Mouse (Mus musculus) heart, embryonic 14.5 days (tissue): Measurements from ENCODE around the gene Pdss2. TPM values are rescaled to one million over a fixed set of nuclear protein-coding genes. Genes with fewer than 3 reads are reported as not detected.

Experiments
- ATAC-seq: fragments of 200-750 bp; cut with Nextera tagmentation; 2 replicates; pipeline ENCODE4 v1.8.0; 2017; ENCODE audit warnings: low read depth, moderate TSS enrichment; ENCODE audit not compliant: insufficient number of reproducible peaks, insufficient read depth, low FRiP score
- H3K27ac ChIP-seq, 2 experiments: fragments of 200-500 bp in 1 of 2; fragments of 300-500 bp in 1 of 2; sonication (generic) in 1 of 2; replicated peaks in 1 of 2; 2 replicates each; pipeline ENCODE4 v1.5.1; 2012 to 2014; ENCODE audit warnings: low read depth in 2 of 2, low read length in 2 of 2, control low read depth in 1 of 2, mild to moderate bottlenecking in 1 of 2, mixed read lengths in 1 of 2; ENCODE audit not compliant: control insufficient read depth in 1 of 2, insufficient read depth in 1 of 2
- H3K27me3 ChIP-seq: fragments of 300-500 bp; sonication (generic); 2 replicates; pipeline ENCODE4 v1.6.1; 2014; ENCODE audit warnings: mild to moderate bottlenecking, low read length, control low read depth; ENCODE audit not compliant: control insufficient read depth, insufficient read depth
- H3K36me3 ChIP-seq: fragments of 300-500 bp; sonication (generic); 2 replicates; pipeline ENCODE4 v1.6.1; 2014; ENCODE audit warnings: mild to moderate bottlenecking, control low read depth, low read length, mixed read lengths; ENCODE audit not compliant: control insufficient read depth, insufficient read depth
- H3K4me1 ChIP-seq, 2 experiments: fragments of 200-500 bp in 1 of 2; fragments of 300-500 bp in 1 of 2; sonication (generic) in 1 of 2; 2 replicates each; pipeline ENCODE4 v1.6.1; 2012 to 2014; ENCODE audit warnings: low read length in 2 of 2, control low read depth in 1 of 2, mixed read lengths in 1 of 2; ENCODE audit not compliant: control insufficient read depth in 2 of 2, insufficient read depth in 2 of 2
- H3K4me2 ChIP-seq: fragments of 300-500 bp; sonication (generic); 2 replicates; pipeline ENCODE4 v1.6.1; 2014; ENCODE audit warnings: mild to moderate bottlenecking, low read length
- H3K4me3 ChIP-seq, 2 experiments: fragments of 200-500 bp in 1 of 2; fragments of 300-500 bp in 1 of 2; sonication (generic) in 1 of 2; 2 replicates each; pipeline ENCODE4 v1.5.1; 2012 to 2014; ENCODE audit warnings: low read length in 2 of 2, mild to moderate bottlenecking in 2 of 2, control low read depth in 1 of 2, low read depth in 1 of 2, moderate library complexity in 1 of 2; ENCODE audit not compliant: control insufficient read depth in 1 of 2, insufficient read depth in 1 of 2
- H3K9ac ChIP-seq: fragments of 300-500 bp; sonication (generic); 2 replicates; pipeline ENCODE4 v1.6.1; 2014; ENCODE audit warnings: mild to moderate bottlenecking, low read length
- H3K9me3 ChIP-seq: fragments of 300-500 bp; sonication (generic); 2 replicates; pipeline ENCODE4 v1.6.1; 2016; ENCODE audit warnings: low read length, control low read depth; ENCODE audit not compliant: control insufficient read depth
- WGBS: fragments of 180-500 bp; shearing (Covaris S2); extraction: QIAGEN DNeasy Blood & Tissue Kit; methylation state at CpG from one replicate; pipeline ENCODE4 v1.1.7; 2014; 5-methylcytosine and 5-hydroxymethylcytosine counted together
- polyA plus RNA-seq: library from polyadenylated mRNA; unstranded; fragments of >200 nt; fragmentation: Nextera tagmentation; extraction: Ambion mirVana; gene quantifications from 2 replicates; pipeline ENCODE4 v1.2.1, GENCODE M21; 2014

The Pdss2 gene
- polyA plus RNA-seq, 1 experiment from 2014 or later: 11.1 TPM

DNA sequence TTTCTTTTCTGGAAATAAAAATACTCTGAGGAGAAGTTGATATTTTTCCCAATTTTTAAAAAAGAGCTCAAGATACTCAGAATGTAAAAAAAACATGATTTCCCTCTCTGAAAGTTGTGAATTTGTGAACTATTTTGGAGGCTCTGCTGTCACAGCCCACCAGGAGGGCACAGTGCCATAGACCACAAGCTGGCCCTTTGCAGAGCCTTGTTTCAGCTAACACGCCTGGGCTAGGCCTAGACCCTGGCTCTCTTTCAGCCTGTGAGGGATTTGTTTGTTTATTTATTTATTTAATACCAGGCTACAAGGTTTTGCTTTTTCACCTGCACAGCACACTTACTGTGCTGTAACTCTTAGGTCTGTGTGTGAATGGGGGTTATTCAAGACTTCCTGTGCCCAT, 64.3 kb downstream of the Pdss2 start:
- Histone ChIP-seq H3K4me2 (no peak overlapping the region), H3K27me3 (no peaks in the 10 kb centered on the region), H3K4me3 (no peak overlapping the region), H3K27ac (no peak overlapping the region), H3K36me3 (no peaks in the 10 kb centered on the region), H3K9me3 (no peaks in the 10 kb centered on the region), H3K4me1 (peaks cover 3 to 4% of the 10 kb centered on the region in 2 experiments; a peak in 2 of 4 replicates), H3K9ac (no peak overlapping the region)
- 88% methylated on average over 1 of the region's 1 CpGs for WGBS
- ATAC-seq: no peak

DNA sequence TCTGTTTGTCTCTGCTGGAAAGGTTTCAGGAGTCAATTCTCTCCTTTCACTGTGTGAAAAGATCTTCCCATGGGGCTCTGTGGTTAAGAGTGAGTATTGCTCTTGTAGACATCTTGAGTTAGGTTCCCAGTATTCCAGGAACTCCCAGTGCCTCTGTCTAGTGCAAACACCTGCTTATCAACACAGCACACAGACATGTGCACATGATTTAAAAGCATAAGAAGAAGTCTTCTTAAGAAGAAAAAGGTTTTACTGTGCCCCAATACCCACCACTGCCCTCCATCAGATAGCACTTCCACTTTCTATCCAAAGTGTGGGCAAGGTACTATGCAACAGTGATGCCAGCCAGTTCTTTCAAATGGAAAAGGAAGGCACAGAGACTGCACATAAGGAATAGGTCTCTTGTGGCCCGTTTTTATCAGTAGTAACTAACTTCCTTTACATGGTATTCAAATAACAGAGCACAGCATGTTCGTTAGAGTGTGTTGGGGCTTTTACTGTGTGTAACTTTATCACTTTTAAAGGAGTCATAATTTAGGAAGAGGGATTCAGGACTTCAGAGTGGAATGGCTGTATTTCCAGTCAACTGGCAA, 69.4 kb downstream of the Pdss2 start:
- Histone ChIP-seq H3K4me3 (no peak overlapping the region), H3K9ac (no peak overlapping the region), H3K36me3 (no peaks in the 10 kb centered on the region), H3K9me3 (no peaks in the 10 kb centered on the region), H3K4me1 (peaks cover 2 to 4% of the 10 kb centered on the region in 2 experiments; a peak in 2 of 4 replicates), H3K4me2 (no peak overlapping the region), H3K27ac (no peak overlapping the region), H3K27me3 (no peaks in the 10 kb centered on the region)
- 45% methylated on average over 2 of the region's 2 CpGs for WGBS
- no peak for ATAC-seq

DNA sequence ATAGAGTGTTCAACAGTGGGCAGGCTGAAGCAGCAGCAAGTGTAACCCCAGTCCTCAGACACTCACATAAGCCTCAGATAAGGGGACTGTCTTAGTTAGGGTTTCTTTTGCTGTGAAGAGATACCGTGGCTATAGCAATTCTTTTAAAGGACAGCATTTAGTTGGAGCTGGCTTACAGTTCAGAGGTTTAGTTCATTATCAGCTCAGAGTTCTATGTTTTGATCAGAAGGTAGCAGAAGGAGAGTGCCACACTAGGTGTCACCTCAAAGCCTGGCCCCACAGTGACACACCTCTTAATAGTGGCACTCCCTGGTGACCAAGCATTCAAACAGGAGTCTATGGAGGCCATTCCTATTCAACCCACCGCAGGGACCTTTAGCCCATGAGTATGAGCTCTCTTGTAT, 70.0 kb downstream of the Pdss2 start:
- ATAC-seq: no peak

DNA sequence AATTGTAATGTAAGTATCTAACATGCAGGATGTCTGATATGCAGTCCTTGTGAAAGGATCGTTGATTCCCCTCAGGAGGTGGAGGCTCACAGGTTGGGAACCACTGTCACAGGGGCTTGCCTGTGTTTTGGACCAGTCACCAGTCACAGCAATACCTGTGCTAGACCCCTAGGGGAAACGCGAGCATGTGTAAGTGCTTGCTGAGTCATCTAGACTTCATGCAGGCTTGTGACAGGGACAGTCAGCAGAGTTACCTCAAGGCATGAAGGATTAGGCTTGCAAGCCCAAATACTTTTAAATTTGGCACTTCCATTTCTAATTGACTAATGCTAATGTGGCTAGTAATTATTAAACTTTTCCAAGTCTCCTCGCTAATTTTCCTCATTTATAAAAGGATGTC, 71.2 kb downstream of the Pdss2 start:
- ATAC-seq: no peak
- Histone ChIP-seq H3K9me3 (no peaks in the 10 kb centered on the region), H3K9ac (no peak overlapping the region), H3K27ac (no peak overlapping the region), H3K36me3 (no peaks in the 10 kb centered on the region), H3K4me2 (no peak overlapping the region), H3K4me3 (no peak overlapping the region), H3K27me3 (no peaks in the 10 kb centered on the region), H3K4me1 (peaks cover 2 to 4% of the 10 kb centered on the region in 2 experiments; a peak in 2 of 4 replicates)
- 57% methylated on average over 4 of the region's 4 CpGs for whole genome bisulfite sequencing

More for the DNA sequence above, 70.0 kb downstream of the Pdss2 start:
- 62% methylated on average over 2 of the region's 2 CpGs for WGBS
- Histone ChIP-seq H3K9ac (no peak overlapping the region), H3K27ac (no peak overlapping the region), H3K9me3 (no peaks in the 10 kb centered on the region), H3K4me2 (no peak overlapping the region), H3K36me3 (no peaks in the 10 kb centered on the region), H3K4me3 (no peak overlapping the region), H3K4me1 (peaks cover 2 to 4% of the 10 kb centered on the region in 2 experiments; a peak in 2 of 4 replicates), H3K27me3 (no peaks in the 10 kb centered on the region)

DNA sequence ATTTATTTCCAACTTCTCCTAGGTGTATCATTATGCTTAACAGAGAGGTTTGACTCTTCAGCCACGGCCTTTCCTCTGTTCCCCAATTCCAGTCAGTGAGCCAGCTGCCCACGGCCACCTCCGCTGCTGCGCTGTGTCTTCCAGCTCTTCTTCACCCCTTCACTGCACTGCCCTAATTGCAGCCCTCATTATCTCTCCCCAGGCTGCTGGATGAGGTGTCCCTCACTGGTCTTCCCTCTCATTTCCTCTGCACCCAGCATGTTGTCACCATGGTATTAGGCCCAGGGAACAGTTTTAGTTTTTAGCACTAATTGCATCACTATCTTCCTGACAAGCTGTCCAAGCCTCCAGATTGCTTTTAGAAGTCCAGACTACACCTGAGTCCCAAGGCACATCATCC, 73.0 kb downstream of the Pdss2 start:
- Histone ChIP-seq H3K9ac (no peak overlapping the region), H3K27ac (no peak overlapping the region), H3K4me1 (no peaks in the 10 kb centered on the region; a peak in 1 of 4 replicates), H3K4me2 (no peak overlapping the region), H3K36me3 (no peaks in the 10 kb centered on the region), H3K4me3 (no peak overlapping the region), H3K27me3 (no peaks in the 10 kb centered on the region), H3K9me3 (no peaks in the 10 kb centered on the region)
- ATAC-seq: no peak
- WGBS: 80% methylated on average over 4 of the region's 4 CpGs

DNA sequence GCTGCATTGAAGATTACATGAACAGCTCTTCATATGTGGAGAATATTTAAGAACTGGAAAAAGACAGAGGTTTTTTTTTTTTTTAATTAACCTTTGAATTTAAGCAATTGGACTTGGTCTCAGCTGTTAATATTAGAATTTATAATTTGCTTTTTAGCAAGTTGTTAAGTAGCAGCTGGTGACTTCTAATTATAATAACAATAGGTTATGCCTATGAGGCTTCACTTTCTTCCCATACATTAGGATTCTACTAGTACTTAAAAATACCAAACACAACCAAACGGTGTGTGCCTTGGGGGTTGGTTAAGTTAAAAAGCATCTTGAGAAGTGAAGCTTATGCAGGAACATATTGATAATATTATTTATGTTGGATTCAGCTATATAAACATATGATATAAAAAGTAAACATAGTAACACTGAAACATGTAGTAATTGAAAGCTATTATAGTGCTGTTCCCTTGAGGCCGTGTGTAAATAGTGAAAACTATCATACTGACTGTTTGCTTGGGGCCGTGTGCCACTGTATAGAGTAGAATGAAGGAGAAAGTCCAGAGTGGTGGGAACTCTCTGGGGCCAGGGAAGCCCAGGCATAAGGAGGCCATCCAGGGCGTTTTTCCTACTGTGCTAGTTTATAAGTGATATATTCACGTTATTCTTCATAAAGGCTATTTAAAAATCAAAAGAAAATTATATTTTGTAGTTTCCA, 87.0 kb downstream of the Pdss2 start:
- Histone ChIP-seq H3K4me2 (no peak overlapping the region), H3K4me1 (peaks cover 6 to 11% of the 10 kb centered on the region in 2 experiments; a peak in 3 of 4 replicates), H3K9ac (no peak overlapping the region), H3K27ac (no peak overlapping the region), H3K27me3 (no peaks in the 10 kb centered on the region), H3K9me3 (peaks cover 4% of the 10 kb centered on the region; the same call in 1 of the 2 replicates), H3K4me3 (no peak overlapping the region), H3K36me3 (no peaks in the 10 kb centered on the region)
- WGBS: 78% methylated on average over 5 of the region's 5 CpGs
- ATAC-seq: no peak

DNA sequence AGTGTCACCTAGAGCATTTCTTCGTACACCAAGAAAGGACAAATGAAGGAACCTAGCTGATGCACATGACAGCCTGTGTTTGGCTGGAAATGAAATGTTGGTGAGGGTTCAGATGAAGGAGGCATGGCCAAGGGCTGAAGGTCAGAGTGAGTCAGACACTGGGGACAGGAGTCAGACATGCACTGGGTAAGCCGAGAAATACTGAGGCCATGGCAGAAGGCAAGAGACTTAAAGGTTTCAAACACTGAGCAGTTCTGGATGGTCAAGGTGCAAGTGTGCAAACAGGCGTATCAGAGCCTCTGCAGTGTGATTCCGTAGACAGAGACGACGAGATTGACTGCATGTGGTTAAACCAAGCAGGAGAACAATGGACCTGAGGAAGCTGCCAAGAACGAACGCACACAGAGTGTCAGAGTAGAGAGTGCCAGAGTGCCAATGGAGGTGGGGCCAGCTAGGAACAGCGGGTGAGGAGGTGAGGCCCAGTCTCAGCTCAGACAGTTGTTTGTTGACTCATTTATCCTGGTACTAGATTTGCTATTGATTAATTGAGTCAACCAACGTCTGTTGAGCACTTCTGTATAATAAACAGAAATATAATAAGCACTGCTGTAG, 89.6 kb downstream of the Pdss2 start:
- Histone ChIP-seq H3K9ac (no peak overlapping the region), H3K36me3 (no peaks in the 10 kb centered on the region), H3K4me2 (no peak overlapping the region), H3K27ac (no peak overlapping the region), H3K9me3 (peaks cover 1% of the 10 kb centered on the region; the same call in 1 of the 2 replicates), H3K27me3 (no peaks in the 10 kb centered on the region), H3K4me3 (no peak overlapping the region), H3K4me1 (peaks cover 6 to 12% of the 10 kb centered on the region in 2 experiments; a peak in 3 of 4 replicates)
- WGBS: 55% methylated on average over 10 of the region's 10 CpGs
- no peak for ATAC-seq
